Mouse (Mus musculus): ENCODE measurements around the gene Uvssa. TPM values are rescaled to one million over a fixed set of nuclear protein-coding genes. Genes with fewer than 3 reads are reported as not detected.
A peak's percentile ranks its signal among the peaks of the same experiment; 100 is the strongest.

Uvssa gene
- polyA plus RNA-seq, 1 experiment from 2014 or later, result 7.9 TPM

GRCm38 (mm10) chr5:33358467-33358866 lies 19.9 kb upstream of the Uvssa start:
- ATAC-seq (ENCODE audit: low FRiP score), result no peak
- DNase-seq (ENCODE audit: low spot score), result no peak
- no peak overlapping the region for H3K9ac ChIP-seq (ENCODE audit: low read depth, low read length)
- no peaks in the 10 kb centered on the region for H3K4me1 ChIP-seq (replicated peaks; ENCODE audit: control insufficient read depth, insufficient read depth, low read length)
- H3K27me3 ChIP-seq (ENCODE audit: control insufficient read depth, insufficient read depth, low read length), result no peaks in the 10 kb centered on the region
- peaks cover 5% of the 10 kb centered on the region; the same call in 1 of the 2 replicates for H3K36me3 ChIP-seq (ENCODE audit: control insufficient read depth, insufficient read depth, low read length)
- no peak overlapping the region for H3K4me2 ChIP-seq (replicated peaks; ENCODE audit: low read depth, low read length)
- WGBS, result 95% methylated on average over 4 of the region's 4 CpGs
- no peak overlapping the region for H3K27ac ChIP-seq (ENCODE audit: low read depth, low read length)
- no peaks in the 10 kb centered on the region for H3K9me3 ChIP-seq (ENCODE audit: control insufficient read depth, low read length)
- no peak overlapping the region for H3K4me3 ChIP-seq (ENCODE audit: low read depth, low read length)

- WGBS, result 96% methylated on average over 5 of the region's 5 CpGs
- DNase-seq (ENCODE audit: low spot score), result no peak
- H3K9ac ChIP-seq (ENCODE audit: low read depth, low read length), result no peak overlapping the region
- no peaks in the 10 kb centered on the region for H3K4me1 ChIP-seq (replicated peaks; ENCODE audit: control insufficient read depth, insufficient read depth, low read length)
- H3K9me3 ChIP-seq (ENCODE audit: control insufficient read depth, low read length), result no peaks in the 10 kb centered on the region
- H3K27ac ChIP-seq (ENCODE audit: low read depth, low read length), result no peak overlapping the region
- H3K4me3 ChIP-seq (ENCODE audit: low read depth, low read length), result no peak overlapping the region
- H3K4me2 ChIP-seq (replicated peaks; ENCODE audit: low read depth, low read length), result no peak overlapping the region
- ATAC-seq (ENCODE audit: low FRiP score), result no peak
- H3K27me3 ChIP-seq (ENCODE audit: control insufficient read depth, insufficient read depth, low read length), result no peaks in the 10 kb centered on the region
- peaks cover 14% of the 10 kb centered on the region for H3K36me3 ChIP-seq (ENCODE audit: control insufficient read depth, insufficient read depth, low read length)
Observed at GRCm38 (mm10) chr5:33363263-33363662, 15.1 kb upstream of the Uvssa start.

GRCm38 (mm10) chr5:33368651-33369050 lies 9.7 kb upstream of the Uvssa start:
- Histone ChIP-seq H3K4me1 (replicated peaks; ENCODE audit: control insufficient read depth, insufficient read depth, low read length) (no peaks in the 10 kb centered on the region), H3K27me3 (ENCODE audit: control insufficient read depth, insufficient read depth, low read length) (no peaks in the 10 kb centered on the region), H3K36me3 (ENCODE audit: control insufficient read depth, insufficient read depth, low read length) (peaks cover 21% of the 10 kb centered on the region), H3K27ac (ENCODE audit: low read depth, low read length) (no peak overlapping the region), H3K4me2 (replicated peaks; ENCODE audit: low read depth, low read length) (no peak overlapping the region), H3K4me3 (ENCODE audit: low read depth, low read length) (no peak overlapping the region), H3K9ac (ENCODE audit: low read depth, low read length) (no peak overlapping the region), H3K9me3 (ENCODE audit: control insufficient read depth, low read length) (no peaks in the 10 kb centered on the region)
- 95% methylated on average over 4 of the region's 4 CpGs for WGBS
- no peak for ATAC-seq (ENCODE audit: low FRiP score)
- DNase-seq (ENCODE audit: low spot score), result no peak

GRCm38 (mm10) chr5:33371137-33371536 lies 7.2 kb upstream of the Uvssa start:
- Histone ChIP-seq H3K4me3 (ENCODE audit: low read depth, low read length) (no peak overlapping the region), H3K27ac (ENCODE audit: low read depth, low read length) (no peak overlapping the region), H3K27me3 (ENCODE audit: control insufficient read depth, insufficient read depth, low read length) (no peaks in the 10 kb centered on the region), H3K36me3 (ENCODE audit: control insufficient read depth, insufficient read depth, low read length) (peaks cover 17% of the 10 kb centered on the region), H3K4me1 (replicated peaks; ENCODE audit: control insufficient read depth, insufficient read depth, low read length) (no peaks in the 10 kb centered on the region), H3K9me3 (ENCODE audit: control insufficient read depth, low read length) (no peaks in the 10 kb centered on the region), H3K9ac (ENCODE audit: low read depth, low read length) (no peak overlapping the region), H3K4me2 (replicated peaks; ENCODE audit: low read depth, low read length) (no peak overlapping the region)
- ATAC-seq (ENCODE audit: low FRiP score) (no peak), DNase-seq (ENCODE audit: low spot score) (peak; percentile 11)

GRCm38 (mm10) chr5:33371668-33372067 lies 6.7 kb upstream of the Uvssa start:
- H3K27ac ChIP-seq (ENCODE audit: low read depth, low read length), result no peak overlapping the region
- H3K9ac ChIP-seq (ENCODE audit: low read depth, low read length), result no peak overlapping the region
- ATAC-seq (ENCODE audit: low FRiP score) (no peak), DNase-seq (ENCODE audit: low spot score) (no peak)
- no peak overlapping the region for H3K4me2 ChIP-seq (replicated peaks; ENCODE audit: low read depth, low read length)
- 90% methylated on average over 4 of the region's 4 CpGs for WGBS
- H3K4me1 ChIP-seq (replicated peaks; ENCODE audit: control insufficient read depth, insufficient read depth, low read length), result no peaks in the 10 kb centered on the region
- no peaks in the 10 kb centered on the region for H3K27me3 ChIP-seq (ENCODE audit: control insufficient read depth, insufficient read depth, low read length)
- no peak overlapping the region for H3K4me3 ChIP-seq (ENCODE audit: low read depth, low read length)
- H3K36me3 ChIP-seq (ENCODE audit: control insufficient read depth, insufficient read depth, low read length), result peaks cover 17% of the 10 kb centered on the region
- H3K9me3 ChIP-seq (ENCODE audit: control insufficient read depth, low read length), result no peaks in the 10 kb centered on the region

- ATAC-seq (ENCODE audit: low FRiP score), result no peak
- no peak overlapping the region for H3K27ac ChIP-seq (ENCODE audit: low read depth, low read length)
- H3K4me2 ChIP-seq (replicated peaks; ENCODE audit: low read depth, low read length), result no peak overlapping the region
- WGBS, result 75% methylated on average over 18 of the region's 18 CpGs
- no peak overlapping the region for H3K4me3 ChIP-seq (ENCODE audit: low read depth, low read length)
- H3K4me1 ChIP-seq (replicated peaks; ENCODE audit: control insufficient read depth, insufficient read depth, low read length), result no peaks in the 10 kb centered on the region
- H3K36me3 ChIP-seq (ENCODE audit: control insufficient read depth, insufficient read depth, low read length), result peaks cover 14% of the 10 kb centered on the region
- H3K9me3 ChIP-seq (ENCODE audit: control insufficient read depth, low read length), result no peaks in the 10 kb centered on the region
- H3K27me3 ChIP-seq (ENCODE audit: control insufficient read depth, insufficient read depth, low read length), result no peaks in the 10 kb centered on the region
- H3K9ac ChIP-seq (ENCODE audit: low read depth, low read length), result no peak overlapping the region
- no peak for DNase-seq (ENCODE audit: low spot score)
Observed at GRCm38 (mm10) chr5:33372331-33373038, 5.9 kb upstream of the Uvssa start.

GRCm38 (mm10) chr5:33377176-33377575 lies 1.2 kb upstream of the Uvssa start:
- Histone ChIP-seq H3K4me2 (replicated peaks; ENCODE audit: low read depth, low read length) (peak overlapping the region; percentile 61; the same call in 1 of the 2 replicates), H3K36me3 (ENCODE audit: control insufficient read depth, insufficient read depth, low read length) (no peaks in the 10 kb centered on the region), H3K9ac (ENCODE audit: low read depth, low read length) (no peak overlapping the region), H3K27me3 (ENCODE audit: control insufficient read depth, insufficient read depth, low read length) (no peaks in the 10 kb centered on the region), H3K4me3 (ENCODE audit: low read depth, low read length) (peak overlapping the region; percentile 64), H3K4me1 (replicated peaks; ENCODE audit: control insufficient read depth, insufficient read depth, low read length) (no peaks in the 10 kb centered on the region), H3K27ac (ENCODE audit: low read depth, low read length) (no peak overlapping the region), H3K9me3 (ENCODE audit: control insufficient read depth, low read length) (no peaks in the 10 kb centered on the region)
- 73% methylated on average over 6 of the region's 6 CpGs for WGBS
- DNase-seq (ENCODE audit: low spot score) (no peak), ATAC-seq (ENCODE audit: low FRiP score) (no peak)

GRCm38 (mm10) chr5:33377801-33378301 lies 498 bp upstream of the Uvssa start:
- peak overlapping the region; percentile 97 for H3K27ac ChIP-seq (ENCODE audit: low read depth, low read length)
- ATAC-seq (ENCODE audit: low FRiP score) (peak; percentile 31; the same call in 1 of the 2 replicates), DNase-seq (ENCODE audit: low spot score) (no peak)
- no peaks in the 10 kb centered on the region for H3K36me3 ChIP-seq (ENCODE audit: control insufficient read depth, insufficient read depth, low read length)
- peak overlapping the region; percentile 61 for H3K4me2 ChIP-seq (replicated peaks; ENCODE audit: low read depth, low read length)
- peak overlapping the region; percentile 64 for H3K4me3 ChIP-seq (ENCODE audit: low read depth, low read length)
- 3% methylated on average over 21 of the region's 21 CpGs for WGBS
- no peaks in the 10 kb centered on the region for H3K27me3 ChIP-seq (ENCODE audit: control insufficient read depth, insufficient read depth, low read length)
- no peaks in the 10 kb centered on the region for H3K4me1 ChIP-seq (replicated peaks; ENCODE audit: control insufficient read depth, insufficient read depth, low read length)
- no peaks in the 10 kb centered on the region for H3K9me3 ChIP-seq (ENCODE audit: control insufficient read depth, low read length)
- H3K9ac ChIP-seq (ENCODE audit: low read depth, low read length), result peak overlapping the region; percentile 81

GRCm38 (mm10) chr5:33387550-33387949 lies 9.2 kb downstream of the Uvssa start:
- 88% methylated on average over 11 of the region's 11 CpGs for WGBS
- Histone ChIP-seq H3K27me3 (ENCODE audit: control insufficient read depth, insufficient read depth, low read length) (no peaks in the 10 kb centered on the region), H3K4me3 (ENCODE audit: low read depth, low read length) (no peak overlapping the region), H3K9me3 (ENCODE audit: control insufficient read depth, low read length) (no peaks in the 10 kb centered on the region), H3K27ac (ENCODE audit: low read depth, low read length) (no peak overlapping the region), H3K4me1 (replicated peaks; ENCODE audit: control insufficient read depth, insufficient read depth, low read length) (no peaks in the 10 kb centered on the region), H3K36me3 (ENCODE audit: control insufficient read depth, insufficient read depth, low read length) (no peaks in the 10 kb centered on the region), H3K4me2 (replicated peaks; ENCODE audit: low read depth, low read length) (no peak overlapping the region), H3K9ac (ENCODE audit: low read depth, low read length) (no peak overlapping the region)
- ATAC-seq (ENCODE audit: low FRiP score), result no peak
- DNase-seq (ENCODE audit: low spot score), result no peak
